ENCODE assay signal across 13 mouse cellular contexts in genomic region chr8:121875045-121875444, GRCm38 (mm10). TPM values are rescaled to one million over a fixed set of nuclear protein-coding genes. Genes with fewer than 3 reads are reported as not detected.
DNase-seq lines count a peak whose midpoint lies in the region; ATAC-seq and TF ChIP-seq lines count a peak whose summit lies in the region.
"Had no signal": no experiment of that assay in that cellular context is flagged by ENCODE, and none has a peak within 500 bp of the region (broad histone marks: within the 10 kb centered on the region; RNA-seq: fewer than 3 reads in every experiment).

No protein-coding gene starts in this region.

- H3K4me3 ChIP-seq in hindbrain, embryonic 13.5 days, result no peak overlapping the region
- no peak overlapping the region for H3K4me3 ChIP-seq in hindbrain, embryonic 16.5 days (ENCODE audit: low read length)
- no peak overlapping the region for H3K4me3 ChIP-seq in liver, postnatal 0 days (ENCODE audit: low read depth, low read length)
- no peak overlapping the region for H3K4me3 ChIP-seq in embryonic facial prominence, embryonic 15.5 days (replicated peaks)
- H3K4me3 ChIP-seq in stomach, embryonic 15.5 days (replicated peaks), result no peak overlapping the region
- H3K4me3 ChIP-seq: lung, embryonic 15.5 days; midbrain, embryonic 12.5 days had no signal

- TF ChIP-seq EP300 in liver, postnatal 0 days (IDR thresholded peaks at IDR 0.05; ENCODE audit: low read depth), result no peak

- 80% methylated on average over 3 of the region's 3 CpGs for WGBS in hindbrain, embryonic 13.5 days
- WGBS in hindbrain, embryonic 16.5 days, result 81% methylated on average over 3 of the region's 3 CpGs
- WGBS in liver, postnatal 0 days (ENCODE audit: insufficient replicate concordance), result 48% methylated on average over 3 of the region's 3 CpGs
- WGBS in embryonic facial prominence, embryonic 15.5 days, result 40% methylated on average over 3 of the region's 3 CpGs
- WGBS in stomach, embryonic 15.5 days, result 52% methylated on average over 3 of the region's 3 CpGs

- 0 out of 2 replicates have a peak overlapping the region, but pooled peaks have one; percentile 5 for H3K9ac ChIP-seq in hindbrain, embryonic 13.5 days
- no peak overlapping the region for H3K9ac ChIP-seq in hindbrain, embryonic 16.5 days (ENCODE audit: low read depth, low read length)
- no peak overlapping the region for H3K9ac ChIP-seq in liver, postnatal 0 days (replicated peaks)
- no peak overlapping the region for H3K9ac ChIP-seq in embryonic facial prominence, embryonic 15.5 days
- H3K9ac ChIP-seq in stomach, embryonic 15.5 days, result no peak overlapping the region
- H3K9ac ChIP-seq: lung, embryonic 15.5 days; midbrain, embryonic 12.5 days had no signal

- ATAC-seq in hindbrain, embryonic 13.5 days (ENCODE audit: low FRiP score), result no peak
- ATAC-seq in hindbrain, embryonic 16.5 days, result no peak
- peak; percentile 52 for ATAC-seq in liver, postnatal 0 days
- ATAC-seq in embryonic facial prominence, embryonic 15.5 days (ENCODE audit: insufficient number of reproducible peaks, low FRiP score, low TSS enrichment, low read depth), result no peak
- ATAC-seq in stomach, embryonic 15.5 days (ENCODE audit: insufficient read depth, low FRiP score, low read depth), result no peak

- no peak overlapping the region for H3K4me2 ChIP-seq in hindbrain, embryonic 13.5 days
- no peak overlapping the region for H3K4me2 ChIP-seq in hindbrain, embryonic 16.5 days (ENCODE audit: low read length)
- no peak overlapping the region for H3K4me2 ChIP-seq in liver, postnatal 0 days (ENCODE audit: low read depth, low read length)
- H3K4me2 ChIP-seq in embryonic facial prominence, embryonic 15.5 days (replicated peaks), result no peak overlapping the region
- no peak overlapping the region for H3K4me2 ChIP-seq in stomach, embryonic 15.5 days
- H3K4me2 ChIP-seq: lung, embryonic 15.5 days; midbrain, embryonic 12.5 days had no signal

- no peak overlapping the region for H3K27ac ChIP-seq in hindbrain, embryonic 13.5 days
- no peak overlapping the region for H3K27ac ChIP-seq in hindbrain, embryonic 16.5 days (ENCODE audit: low read depth, low read length)
- peak overlapping the region; percentile 26; the same call in 1 of the 2 replicates for H3K27ac ChIP-seq in liver, postnatal 0 days (ENCODE audit: low read depth)
- H3K27ac ChIP-seq in embryonic facial prominence, embryonic 15.5 days (replicated peaks), result peak overlapping the region; percentile 63
- H3K27ac ChIP-seq in stomach, embryonic 15.5 days, result peak overlapping the region; percentile 38
- H3K27ac ChIP-seq: lung, embryonic 15.5 days; midbrain, embryonic 12.5 days had no signal

- H3K4me1 ChIP-seq in hindbrain, embryonic 13.5 days (replicated peaks), result peaks cover 28% of the 10 kb centered on the region
- H3K4me1 ChIP-seq in hindbrain, embryonic 16.5 days (ENCODE audit: control insufficient read depth, insufficient read depth, low read depth, low read length), result peaks cover 5% of the 10 kb centered on the region; the same call in 1 of the 2 replicates
- H3K4me1 ChIP-seq in liver, postnatal 0 days (ENCODE audit: insufficient read depth), result peaks cover 20% of the 10 kb centered on the region
- H3K4me1 ChIP-seq in embryonic facial prominence, embryonic 15.5 days, result peaks cover 36% of the 10 kb centered on the region
- H3K4me1 ChIP-seq in stomach, embryonic 15.5 days, result peaks cover 14% of the 10 kb centered on the region

- H3K27me3 ChIP-seq in hindbrain, embryonic 13.5 days, result no peaks in the 10 kb centered on the region
- no peaks in the 10 kb centered on the region for H3K27me3 ChIP-seq in hindbrain, embryonic 16.5 days (replicated peaks; ENCODE audit: control insufficient read depth, insufficient read depth, low read length)
- 0 out of 2 replicates have a peak, but pooled peaks cover 4% of the 10 kb centered on the region for H3K27me3 ChIP-seq in liver, postnatal 0 days (ENCODE audit: insufficient read depth, low read length)
- H3K27me3 ChIP-seq in embryonic facial prominence, embryonic 15.5 days, result no peaks in the 10 kb centered on the region
- H3K27me3 ChIP-seq in stomach, embryonic 15.5 days (replicated peaks), result no peaks in the 10 kb centered on the region
- H3K27me3 ChIP-seq: CH12.LX; lung, embryonic 15.5 days had no signal

- no peak for DNase-seq in liver, postnatal 0 days
- no peak for DNase-seq in liver
- no peak for DNase-seq in layer of hippocampus, adult 11-12 months (ENCODE audit: low spot score)
- DNase-seq: adrenal gland, postnatal 14 days; heart, postnatal 4 days; kidney, postnatal 36 days had no signal

- no peaks in the 10 kb centered on the region for H3K36me3 ChIP-seq in hindbrain, embryonic 13.5 days
- H3K36me3 ChIP-seq in hindbrain, embryonic 16.5 days (ENCODE audit: control insufficient read depth, insufficient read depth, low read length), result no peaks in the 10 kb centered on the region
- 0 out of 2 replicates have a peak, but pooled peaks cover 3% of the 10 kb centered on the region for H3K36me3 ChIP-seq in liver, postnatal 0 days (replicated peaks; ENCODE audit: insufficient read depth, low read length)
- H3K36me3 ChIP-seq in embryonic facial prominence, embryonic 15.5 days, result no peaks in the 10 kb centered on the region
- no peaks in the 10 kb centered on the region for H3K36me3 ChIP-seq in stomach, embryonic 15.5 days
- H3K36me3 ChIP-seq: lung, embryonic 15.5 days; midbrain, embryonic 12.5 days had no signal

- TF ChIP-seq CTCF in liver, postnatal 0 days (IDR thresholded peaks at IDR 0.05; ENCODE audit: low read depth), result no peak

- H3K9me3 ChIP-seq in hindbrain, embryonic 13.5 days, result no peaks in the 10 kb centered on the region
- H3K9me3 ChIP-seq in hindbrain, embryonic 16.5 days (ENCODE audit: control insufficient read depth, low read length), result no peaks in the 10 kb centered on the region
- H3K9me3 ChIP-seq in liver, postnatal 0 days (ENCODE audit: low read length), result no peaks in the 10 kb centered on the region
- no peaks in the 10 kb centered on the region for H3K9me3 ChIP-seq in embryonic facial prominence, embryonic 15.5 days (replicated peaks)
- no peaks in the 10 kb centered on the region for H3K9me3 ChIP-seq in stomach, embryonic 15.5 days
- H3K9me3 ChIP-seq: lung, embryonic 15.5 days; midbrain, embryonic 12.5 days had no signal

RNA-seq across cellular contexts. Expression of gene Slc7a5, which starts 32.4 kb away (rescaled TPM):
- polyA plus RNA-seq in hindbrain, embryonic 13.5 days (2015; fragmentation: Nextera tagmentation; extraction: Ambion mirVana), result 37.9 and 39.7 TPM in 2 replicates
- 44.9 and 57.8 TPM in 2 replicates for polyA plus RNA-seq in hindbrain, embryonic 16.5 days (2015; fragmentation: Nextera tagmentation; extraction: Ambion mirVana)
- polyA plus RNA-seq in liver, postnatal 0 days (2015; fragmentation: Nextera tagmentation; extraction: Ambion mirVana), result 10.5 and 10.8 TPM in 2 replicates
- polyA plus RNA-seq in embryonic facial prominence, embryonic 15.5 days (2015; fragmentation: Nextera tagmentation; extraction: Ambion mirVana), result 31.0 and 31.9 TPM in 2 replicates
- 22.7 and 26.6 TPM in 2 replicates for polyA plus RNA-seq in stomach, embryonic 15.5 days (2015; fragmentation: Nextera tagmentation; extraction: Ambion mirVana)

RNA-seq across cellular contexts. Expression of gene Klhdc4, which starts 45.7 kb away (rescaled TPM):
- polyA plus RNA-seq in hindbrain, embryonic 13.5 days (2015; fragmentation: Nextera tagmentation; extraction: Ambion mirVana), result 43.5 and 47.4 TPM in 2 replicates
- 42.1 and 44.5 TPM in 2 replicates for polyA plus RNA-seq in hindbrain, embryonic 16.5 days (2015; fragmentation: Nextera tagmentation; extraction: Ambion mirVana)
- 8.2 and 8.7 TPM in 2 replicates for polyA plus RNA-seq in liver, postnatal 0 days (2015; fragmentation: Nextera tagmentation; extraction: Ambion mirVana)
- 31.9 and 34.4 TPM in 2 replicates for polyA plus RNA-seq in embryonic facial prominence, embryonic 15.5 days (2015; fragmentation: Nextera tagmentation; extraction: Ambion mirVana)
- polyA plus RNA-seq in stomach, embryonic 15.5 days (2015; fragmentation: Nextera tagmentation; extraction: Ambion mirVana), result 36.2 and 38.6 TPM in 2 replicates

Comparison
In these comparisons a context has a peak if more than half of its experiments do, and no peak if none do; other contexts are left out.
1. H3K27ac ChIP-seq: peak in liver, postnatal 0 days (single experiment), embryonic facial prominence, embryonic 15.5 days (single experiment) and stomach, embryonic 15.5 days (single experiment); none in hindbrain, embryonic 13.5 days (single experiment) and hindbrain, embryonic 16.5 days (single experiment).